In genomic region chr5:121183269-121183668, GRCm38 (mm10) we compare ENCODE assay signal across 30 mouse cellular contexts. TPM values are rescaled to one million over a fixed set of nuclear protein-coding genes. Genes with fewer than 3 reads are reported as not detected.
DNase-seq lines count a peak whose midpoint lies in the region; ATAC-seq and TF ChIP-seq lines count a peak whose summit lies in the region.
"Had no signal": no experiment of that assay in that cellular context is flagged by ENCODE, and none has a peak within 500 bp of the region (broad histone marks: within the 10 kb centered on the region; RNA-seq: fewer than 3 reads in every experiment).

No protein-coding gene starts in this region.

- no peak for DNase-seq in layer of hippocampus, adult 2 months (ENCODE audit: low spot score in 2 of 2)
- no peak for DNase-seq in layer of hippocampus, postnatal 14 days (ENCODE audit: low spot score in 2 of 2)
- DNase-seq in CD4-positive, CD25-positive, alpha-beta regulatory T cell, adult 2 months (ENCODE audit: low read depth, low spot score): peak; percentile 32
- peak; percentile 18 for DNase-seq in splenic B cell, adult 2 months (ENCODE audit: low read depth, low spot score)
- no peak for DNase-seq in thymus, postnatal 0 days (ENCODE audit: low spot score)
- no peak for DNase-seq in adrenal gland, adult (ENCODE audit: inconsistent age in 2 of 2, low spot score in 1 of 2)
- DNase-seq: adrenal gland, postnatal 25 days; cerebellum, adult 18-20 months; cerebellum, postnatal 14 days; forebrain, postnatal 0 days; heart, adult 2 months; heart, postnatal 10 days; kidney, adult 18-20 months; kidney, postnatal 36 days; layer of hippocampus, adult 9-11 months; lung, postnatal 36 days; thymus, postnatal 14 days had no signal

- H3K4me3 ChIP-seq in layer of hippocampus, adult 2 months: no peak overlapping the region
- H3K4me3 ChIP-seq: embryonic facial prominence, embryonic 10.5 days; embryonic facial prominence, embryonic 15.5 days; forebrain, embryonic 12.5 days; heart, adult 2 months; heart, embryonic 12.5 days; hindbrain, embryonic 10.5 days; hindbrain, embryonic 15.5 days; kidney, embryonic 15.5 days; left cerebral cortex, adult 2 months; limb, embryonic 12.5 days; midbrain, embryonic 13.5 days; stomach, embryonic 15.5 days had no signal

- ATAC-seq in activated CD4-positive, CD25-positive, alpha-beta regulatory T cell, adult 4 months: peak; percentile 32
- ATAC-seq: forebrain, postnatal 0 days; midbrain, embryonic 13.5 days; Patski had no signal

- no peaks in the 10 kb centered on the region for H3K36me3 ChIP-seq in splenic B cell, adult 2 months (ENCODE audit: control insufficient read depth, insufficient read depth, low read length, poor library complexity, severe bottlenecking)
- H3K36me3 ChIP-seq: embryonic facial prominence, embryonic 15.5 days; forebrain, embryonic 12.5 days; heart, embryonic 12.5 days; hindbrain, embryonic 15.5 days; kidney, embryonic 15.5 days; limb, embryonic 12.5 days; midbrain, embryonic 13.5 days; stomach, embryonic 15.5 days had no signal

- no peaks in the 10 kb centered on the region for H3K27me3 ChIP-seq in splenic B cell, adult 2 months (ENCODE audit: control insufficient read depth, insufficient read depth, low read length, poor library complexity, severe bottlenecking)
- H3K27me3 ChIP-seq: embryonic facial prominence, embryonic 15.5 days; forebrain, embryonic 12.5 days; heart, embryonic 12.5 days; hindbrain, embryonic 15.5 days; kidney, embryonic 15.5 days; limb, embryonic 12.5 days; midbrain, embryonic 13.5 days; Patski; stomach, embryonic 15.5 days had no signal

- peak overlapping the region; percentile 85 for H3K27ac ChIP-seq in layer of hippocampus, adult 2 months
- H3K27ac ChIP-seq: embryonic facial prominence, embryonic 10.5 days; embryonic facial prominence, embryonic 15.5 days; forebrain, embryonic 12.5 days; heart, adult 2 months; hindbrain, embryonic 10.5 days; kidney, embryonic 15.5 days; left cerebral cortex, adult 2 months; limb, embryonic 12.5 days; midbrain, embryonic 13.5 days; stomach, embryonic 15.5 days had no signal

- no peak for TF ChIP-seq CTCF in layer of hippocampus, adult 2 months (conservative IDR thresholded peaks at IDR 0.05)

RNA-seq across cellular contexts. Expression of gene Ptpn11, which starts 7.9 kb away (rescaled TPM):
- 10 to 100 TPM; 94.9 to 97.9 TPM for total RNA-seq in layer of hippocampus, adult 2 months (2021)
- 10 to 100 TPM; 87.7 to 90.7 TPM for total RNA-seq in layer of hippocampus, postnatal 14 days (2021)
- polyA plus RNA-seq in activated CD4-positive, CD25-positive, alpha-beta regulatory T cell, adult 4 months (2017; shearing (Covaris generic)): 1 to 10 TPM; 6.0 to 9.6 TPM
- polyA plus RNA-seq in thymus, postnatal 0 days (2015; fragmentation: Nextera tagmentation; extraction: Ambion mirVana): 16.0 and 18.9 TPM in 2 replicates

RNA-seq across cellular contexts. Expression of gene Rpl6, which starts 21.0 kb away (rescaled TPM):
- 100 to 1,000 TPM; 472 to 483 TPM for total RNA-seq in layer of hippocampus, adult 2 months (2021)
- 100 to 1,000 TPM; 457 to 460 TPM for total RNA-seq in layer of hippocampus, postnatal 14 days (2021)
- polyA plus RNA-seq in activated CD4-positive, CD25-positive, alpha-beta regulatory T cell, adult 4 months (2017; shearing (Covaris generic)): 1,000 to 10,000 TPM; 1,893 to 2,041 TPM
- polyA plus RNA-seq in thymus, postnatal 0 days (2015; fragmentation: Nextera tagmentation; extraction: Ambion mirVana): 745 and 751 TPM in 2 replicates

RNA-seq across cellular contexts. Expression of gene Hectd4, which starts 36.8 kb away (rescaled TPM):
- total RNA-seq in layer of hippocampus, adult 2 months (2021): 100 to 1,000 TPM; 170 to 175 TPM
- total RNA-seq in layer of hippocampus, postnatal 14 days (2021): 100 to 1,000 TPM; 180 to 193 TPM
- polyA plus RNA-seq in activated CD4-positive, CD25-positive, alpha-beta regulatory T cell, adult 4 months (2017; shearing (Covaris generic)): 1 to 10 TPM; 6.4 to 7.0 TPM
- 4.3 and 4.9 TPM in 2 replicates for polyA plus RNA-seq in thymus, postnatal 0 days (2015; fragmentation: Nextera tagmentation; extraction: Ambion mirVana)

Comparison
In these comparisons a context has a peak if more than half of its experiments do, and no peak if none do; other contexts are left out.
1. DNase-seq: peak in CD4-positive, CD25-positive, alpha-beta regulatory T cell, adult 2 months (single experiment) and splenic B cell, adult 2 months (single experiment); none in layer of hippocampus, adult 2 months (0 of 2), layer of hippocampus, postnatal 14 days (0 of 2), thymus, postnatal 0 days (single experiment) and adrenal gland, adult (0 of 2).